Mouse (Mus musculus) kidney, adult 2 months (tissue): ENCODE measurements around the gene Ptch1.

Experiments
- CTCF ChIP-seq: fragments of 200-500 bp; conservative IDR thresholded peaks from 2 replicates; pipeline ENCODE4 v1.5.1; 2011; ENCODE audit warnings: low read depth, mild to moderate bottlenecking, control low read depth, low read length, moderate library complexity, mixed read lengths; ENCODE audit not compliant: insufficient read depth, insufficient read length
- POLR2A ChIP-seq: fragments of 200-500 bp; IDR thresholded peaks from one replicate; pipeline ENCODE4 v1.6.1; 2011; ENCODE audit warnings: low read depth, low read length, control low read depth

DNA sequence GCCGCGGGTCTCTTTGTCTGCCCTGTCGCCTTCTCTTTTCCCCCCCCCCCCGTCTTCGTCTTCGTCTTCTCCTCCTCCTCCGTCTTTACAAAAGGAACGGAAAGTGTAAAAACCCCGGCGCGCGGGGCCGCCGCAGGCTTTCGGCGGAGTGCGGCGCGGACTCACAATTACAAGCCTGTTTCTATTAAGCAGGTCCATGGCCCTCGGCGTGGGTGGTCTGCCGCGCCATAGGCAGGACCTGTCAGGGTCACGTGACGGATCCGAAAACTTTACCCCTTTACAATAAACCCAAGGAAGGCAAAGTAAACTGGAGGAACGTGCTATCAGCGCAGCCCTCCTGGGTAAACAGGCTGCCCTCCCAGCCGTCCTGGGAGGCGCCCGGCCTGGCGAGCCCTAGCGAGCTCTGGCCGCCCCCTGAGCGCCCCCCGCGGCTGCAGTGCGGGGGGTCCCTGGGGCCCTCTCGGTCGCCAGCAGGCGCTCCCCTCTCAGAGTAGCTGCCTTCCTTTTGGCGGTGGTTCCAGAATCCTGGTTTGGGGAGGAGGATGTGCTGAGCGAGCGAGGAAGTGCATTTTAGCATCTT, at the start of gene Ptch1:
- TF ChIP-seq POLR2A (no peak), CTCF (no peak)
